Mouse (Mus musculus): ENCODE measurements around the gene Scn1b.

GRCm38 (mm10) chr7:31109796-31110195 lies 17.0 kb downstream of the Scn1b start:
- TF ChIP-seq CTCF (IDR thresholded peaks at IDR 0.05; ENCODE audit: extremely low read depth, insufficient read depth, insufficient read length, insufficient replicate concordance) (no peak), POLR2A (IDR thresholded peaks at IDR 0.05; ENCODE audit: low read depth, low read length) (no peak)
